Mouse (Mus musculus) cerebellum, adult (tissue): ENCODE data around the gene Ift81.

ENCODE experiments used
- ATAC-seq: cut with Nextera tagmentation; 2 replicates; pipeline ENCODE4 v1.9.2; 2017; ENCODE audit warnings: mild to moderate bottlenecking, moderate library complexity, mixed read lengths; ENCODE audit not compliant: insufficient number of reproducible peaks, low FRiP score, low TSS enrichment

Gene Ift81

GRCm38 (mm10) chr5:122501101-122502076, 112.9 kb downstream of the Ift81 start:
- ATAC-seq, result no peak

- no peak for ATAC-seq
Observed at GRCm38 (mm10) chr5:122500563-122500962, 113.8 kb downstream of the Ift81 start.
